Mouse (Mus musculus) embryonic fibroblast, embryonic 13.5 days (primary cell): ENCODE measurements at regions not wholly inside any gene's neighbourhood (a gene's known extent, or its start where the extent isn't known, plus 50 kb on each side); places are given as distances from the start of the nearest gene placed in this dataset.

Source experiments
- H3K27ac ChIP-seq: 2 replicates; pipeline ENCODE4 v1.5.1; 2012; ENCODE audit warnings: low read length, control low read depth, inconsistent platforms; ENCODE audit not compliant: insufficient read depth
- H3K4me1 ChIP-seq: 2 replicates; pipeline ENCODE4 v1.6.1; 2011; ENCODE audit warnings: low read length; ENCODE audit not compliant: control insufficient read depth, insufficient read depth
- H3K4me3 ChIP-seq: 2 replicates; pipeline ENCODE4 v1.5.1; 2011; ENCODE audit warnings: mild to moderate bottlenecking, control low read depth, low read length; ENCODE audit not compliant: insufficient read depth
- CTCF ChIP-seq: IDR thresholded peaks from 2 replicates; pipeline ENCODE4 v1.5.1; 2011; ENCODE audit warnings: mild to moderate bottlenecking, control low read depth, low read length, moderate library complexity, borderline replicate concordance; ENCODE audit not compliant: insufficient read depth
- POLR2A ChIP-seq: IDR thresholded peaks from 2 replicates; pipeline ENCODE4 v1.6.1; 2011; ENCODE audit warnings: low read depth, mild to moderate bottlenecking, control low read depth, low read length, moderate library complexity

GRCm38 (mm10) chr2:107964841-107965240 lies 674.4 kb downstream of the Kcna4 start:
- Histone ChIP-seq H3K4me3 (no peak overlapping the region), H3K4me1 (no peaks in the 10 kb centered on the region), H3K27ac (no peak overlapping the region)
- no peak for TF ChIP-seq CTCF

GRCm38 (mm10) chr2:107965336-107966306 lies 675.2 kb downstream of the Kcna4 start:
- Histone ChIP-seq H3K4me3 (no peak overlapping the region), H3K4me1 (no peaks in the 10 kb centered on the region), H3K27ac (no peak overlapping the region)
- no peak for TF ChIP-seq CTCF
- TF ChIP-seq POLR2A = no peak

GRCm38 (mm10) chr2:107968526-107968925 lies 678.1 kb downstream of the Kcna4 start:
- no peak overlapping the region for H3K4me3 ChIP-seq
- TF ChIP-seq CTCF (no peak), POLR2A (no peak)
- H3K4me1 ChIP-seq = no peaks in the 10 kb centered on the region
- H3K27ac ChIP-seq = no peak overlapping the region

GRCm38 (mm10) chr2:107969526-107969925 lies 679.1 kb downstream of the Kcna4 start:
- Histone ChIP-seq H3K27ac (no peak overlapping the region), H3K4me3 (no peak overlapping the region), H3K4me1 (no peaks in the 10 kb centered on the region)
- TF ChIP-seq CTCF (no peak), POLR2A (no peak)

- TF ChIP-seq POLR2A (no peak), CTCF (peak; percentile 28; the same call in 1 of the 2 replicates)
- no peaks in the 10 kb centered on the region for H3K4me1 ChIP-seq
- no peak overlapping the region for H3K4me3 ChIP-seq
- H3K27ac ChIP-seq = no peak overlapping the region
Observed at GRCm38 (mm10) chr2:107973528-107973927, 683.1 kb downstream of the Kcna4 start.

GRCm38 (mm10) chr2:107994831-107995230 lies 704.4 kb downstream of the Kcna4 start:
- Histone ChIP-seq H3K4me1 (no peaks in the 10 kb centered on the region), H3K27ac (no peak overlapping the region)
- TF ChIP-seq POLR2A = no peak
- TF ChIP-seq CTCF = no peak

GRCm38 (mm10) chr2:108011534-108011933 lies 721.1 kb downstream of the Kcna4 start:
- H3K4me1 ChIP-seq = no peaks in the 10 kb centered on the region
- no peak overlapping the region for H3K4me3 ChIP-seq
- no peak overlapping the region for H3K27ac ChIP-seq
- TF ChIP-seq POLR2A = no peak
- no peak for TF ChIP-seq CTCF

More at GRCm38 (mm10) chr2:107994831-107995230, 704.4 kb downstream of the Kcna4 start:
- no peak overlapping the region for H3K4me3 ChIP-seq

GRCm38 (mm10) chr2:108023206-108023605 lies 732.8 kb downstream of the Kcna4 start:
- Histone ChIP-seq H3K27ac (no peak overlapping the region), H3K4me3 (no peak overlapping the region), H3K4me1 (no peaks in the 10 kb centered on the region)
- TF ChIP-seq POLR2A (no peak), CTCF (no peak)

- Histone ChIP-seq H3K4me1 (no peaks in the 10 kb centered on the region; the same call in 1 of the 2 replicates), H3K27ac (no peak overlapping the region), H3K4me3 (no peak overlapping the region)
- TF ChIP-seq CTCF = no peak
- TF ChIP-seq POLR2A = no peak
Observed at GRCm38 (mm10) chr2:108030657-108031056, 740.2 kb downstream of the Kcna4 start.
